Mouse (Mus musculus) natural killer cell, adult 2 months (primary cell): ENCODE results near the gene Srsf5.
"Not testable (repeated sequence)": the region's sequence is repeated elsewhere in the genome, so short reads cannot be mapped to it uniquely, and the experiment has no call there.

Experiments used
- DNase-seq, 2 experiments: peaks; one replicate each; pipeline ENCODE4 v3.0.0; 2022; ENCODE audit warnings: low spot score in 2 of 2

Srsf5 gene

DNA sequence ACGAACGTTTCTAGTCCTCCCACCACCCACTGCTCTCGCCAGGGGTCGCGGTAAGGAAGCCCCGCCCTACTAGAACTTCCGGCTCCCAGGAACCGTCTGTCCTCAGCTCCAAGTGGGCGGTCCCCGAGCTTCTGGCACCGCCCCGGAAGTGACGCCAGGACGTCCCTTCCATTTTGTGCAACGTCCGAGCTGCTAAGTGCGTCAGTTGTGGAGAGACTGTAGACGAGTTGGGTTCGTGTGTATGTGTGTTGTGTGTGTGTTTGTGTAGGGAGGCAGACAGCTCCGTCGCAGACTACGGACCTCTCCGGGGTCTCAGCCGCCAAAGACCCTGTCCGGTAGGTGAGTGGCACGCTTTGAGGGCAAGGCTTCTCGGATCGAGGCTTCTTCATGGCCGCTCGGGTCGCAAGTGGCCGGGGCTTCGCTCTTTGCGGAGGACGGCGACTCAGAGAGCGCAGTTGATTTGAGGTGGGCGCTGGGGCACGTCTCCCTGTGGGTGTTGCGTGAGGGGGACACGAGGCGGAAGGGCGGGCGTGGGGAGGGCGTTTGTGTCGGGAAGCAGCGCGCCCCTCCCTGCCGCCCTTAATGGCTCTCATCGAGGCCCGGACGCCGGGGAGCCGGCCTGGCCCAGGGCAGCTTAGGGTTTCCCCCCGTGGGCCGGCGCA, at the start of gene Srsf5:
Gene Srsf5 (plus strand): TSS at position 171 of the 662 bp plus-strand sequence.
- peak; percentile 98 for DNase-seq

GRCm38 (mm10) chr12:80909631-80910030, 35.7 kb upstream of the Srsf5 start:
- DNase-seq, result no peak

GRCm38 (mm10) chr12:80917764-80918163, 27.5 kb upstream of the Srsf5 start:
- peak; percentile 21 to 53 for DNase-seq

DNA sequence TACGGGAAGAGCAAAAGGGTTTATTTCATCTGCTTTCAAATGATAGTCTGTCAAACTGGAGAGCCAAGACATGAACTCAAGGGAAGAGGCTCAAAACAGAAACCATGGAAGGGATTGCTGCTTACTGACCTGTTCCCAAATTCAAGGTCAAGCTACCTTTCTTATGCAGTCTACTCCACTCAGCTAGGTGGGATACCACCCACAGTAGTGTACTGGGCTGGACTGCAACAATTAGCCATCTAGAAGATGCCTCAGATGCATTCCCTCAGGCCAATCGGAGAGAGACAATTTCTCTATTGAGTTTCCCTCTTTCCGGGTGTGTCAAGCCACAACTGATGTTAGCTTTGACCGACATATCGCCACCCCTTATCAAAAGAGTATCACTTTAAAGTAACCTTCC, 24.0 kb upstream of the Srsf5 start:
- no peak for DNase-seq

GRCm38 (mm10) chr12:80922869-80923268, 22.4 kb upstream of the Srsf5 start:
- no peak for DNase-seq

DNA sequence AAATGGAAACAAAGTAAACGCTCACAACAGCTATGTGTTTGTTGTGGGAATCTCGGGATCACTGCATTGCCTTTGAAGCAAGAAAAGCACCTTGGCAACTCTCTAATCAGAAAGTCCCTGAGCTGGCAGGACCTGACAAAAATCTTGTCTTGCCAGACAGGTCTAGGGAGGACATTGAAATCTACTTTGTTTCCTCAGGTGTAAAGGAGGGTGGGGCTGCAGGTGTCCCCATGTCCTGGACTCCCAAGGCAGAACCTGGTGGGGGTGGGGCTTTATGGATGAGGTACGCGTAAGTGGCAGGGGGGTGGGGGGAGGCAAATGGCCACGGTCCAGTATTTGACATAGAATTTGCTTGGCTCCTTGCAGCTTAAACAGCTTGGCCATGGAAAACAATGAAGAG, 21.7 kb upstream of the Srsf5 start:
- no peak for DNase-seq

GRCm38 (mm10) chr12:80924205-80924604, 21.1 kb upstream of the Srsf5 start:
- DNase-seq, result no peak

GRCm38 (mm10) chr12:80925919-80926318, 19.4 kb upstream of the Srsf5 start:
- DNase-seq, result no peak

- DNase-seq, result no peak
These were observed 18.8 kb upstream of the Srsf5 start for GRCm38 (mm10) chr12:80926550-80926949.

GRCm38 (mm10) chr12:80927518-80927917, 17.8 kb upstream of the Srsf5 start:
- DNase-seq, result no peak

- no peak for DNase-seq
These were observed 16.4 kb upstream of the Srsf5 start for GRCm38 (mm10) chr12:80928881-80929280.

DNA sequence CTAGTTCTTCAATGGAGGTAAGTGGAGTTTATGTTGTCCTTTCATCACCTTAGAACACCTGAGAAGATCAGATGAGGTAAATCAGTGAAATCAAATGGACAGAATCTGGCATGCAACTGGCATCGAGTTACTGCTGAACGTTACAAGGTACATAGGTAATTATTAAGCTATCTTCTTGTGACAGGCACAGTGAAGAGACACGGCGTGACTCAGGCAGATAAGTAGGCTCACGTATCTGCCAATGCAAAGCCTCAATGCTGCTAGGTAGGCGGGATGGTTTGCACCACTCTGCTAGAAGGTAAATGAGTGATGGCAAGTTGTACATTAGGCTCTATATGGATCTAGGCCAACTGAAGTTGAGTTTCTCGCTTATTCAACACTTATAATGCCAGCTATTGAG, 15.2 kb upstream of the Srsf5 start:
- DNase-seq, result no peak

DNA sequence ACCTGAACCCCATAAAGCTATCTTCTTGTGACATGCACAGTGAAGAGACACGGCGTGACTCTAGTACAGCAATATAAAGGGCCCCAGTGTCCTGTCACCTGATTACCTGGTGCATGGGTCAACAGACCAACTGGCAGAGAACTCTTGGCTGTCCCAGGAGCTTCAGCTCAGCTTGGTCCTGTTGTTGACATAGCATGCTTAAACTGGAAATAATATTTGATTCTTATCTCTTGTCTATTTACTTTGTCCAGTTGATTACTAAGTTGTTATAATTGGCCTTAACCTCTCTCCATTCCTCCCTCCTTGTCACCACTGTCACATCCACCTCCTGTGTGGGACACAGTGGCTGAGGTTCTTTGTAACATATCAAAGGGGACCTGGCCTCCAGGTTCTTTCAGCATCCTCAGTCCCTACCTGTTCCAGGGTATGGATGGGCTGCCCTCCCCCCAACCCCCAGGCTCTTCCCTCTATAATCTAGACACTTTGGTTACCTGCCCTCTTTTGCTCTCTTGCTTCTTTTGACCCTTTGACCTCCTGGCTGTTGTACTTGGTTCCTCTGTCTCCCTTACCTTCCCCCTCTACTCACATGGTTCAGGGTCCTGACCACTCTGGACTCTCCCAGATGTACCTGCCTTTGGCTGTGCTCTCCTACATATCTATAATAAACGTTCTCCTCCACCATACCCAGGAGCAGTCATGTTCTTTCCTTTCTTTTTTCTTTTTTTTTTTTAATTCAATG, 13.7 kb upstream of the Srsf5 start:
- DNase-seq, result no peak

- DNase-seq, result no peak
These were observed 12.4 kb upstream of the Srsf5 start for GRCm38 (mm10) chr12:80932865-80933264.

- DNase-seq, result no peak
These were observed 8.6 kb upstream of the Srsf5 start for GRCm38 (mm10) chr12:80936751-80937150.

DNA sequence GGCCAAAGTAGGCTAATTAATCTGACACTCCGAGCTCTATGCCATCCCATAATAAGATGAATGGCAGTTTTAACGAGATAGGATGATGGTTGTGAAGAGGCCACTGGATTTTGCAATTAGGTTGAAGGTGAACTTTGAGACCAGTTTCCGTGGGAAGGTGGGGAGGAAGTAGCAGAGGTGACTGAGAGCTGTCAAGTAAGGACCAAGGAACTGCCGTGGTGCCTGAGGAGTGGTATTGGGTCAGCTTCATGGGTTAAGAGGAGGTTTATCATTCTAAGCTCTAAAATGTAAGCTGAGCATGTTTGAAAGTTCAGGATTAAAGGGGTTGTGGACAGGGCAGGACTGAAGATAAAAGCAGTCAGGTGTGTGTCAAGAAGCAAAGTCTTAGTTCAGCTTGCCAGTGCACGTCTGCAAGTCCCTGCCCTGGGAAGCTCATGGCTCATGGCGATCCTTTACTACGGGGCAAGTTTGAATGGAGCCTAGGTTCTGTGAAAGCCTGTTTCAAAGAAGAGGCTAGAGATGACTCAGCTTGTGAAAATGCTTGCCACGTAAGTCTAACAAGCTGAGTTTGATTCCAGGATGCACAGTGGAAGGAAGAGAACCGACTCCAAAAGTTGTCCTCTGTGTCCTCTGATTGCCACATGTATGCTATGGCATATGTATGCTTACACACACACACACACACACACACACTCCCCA, 7.8 kb upstream of the Srsf5 start:
- DNase-seq, result no peak

GRCm38 (mm10) chr12:80938642-80939041, 6.7 kb upstream of the Srsf5 start:
- DNase-seq, result peak; percentile 56 to 66

DNA sequence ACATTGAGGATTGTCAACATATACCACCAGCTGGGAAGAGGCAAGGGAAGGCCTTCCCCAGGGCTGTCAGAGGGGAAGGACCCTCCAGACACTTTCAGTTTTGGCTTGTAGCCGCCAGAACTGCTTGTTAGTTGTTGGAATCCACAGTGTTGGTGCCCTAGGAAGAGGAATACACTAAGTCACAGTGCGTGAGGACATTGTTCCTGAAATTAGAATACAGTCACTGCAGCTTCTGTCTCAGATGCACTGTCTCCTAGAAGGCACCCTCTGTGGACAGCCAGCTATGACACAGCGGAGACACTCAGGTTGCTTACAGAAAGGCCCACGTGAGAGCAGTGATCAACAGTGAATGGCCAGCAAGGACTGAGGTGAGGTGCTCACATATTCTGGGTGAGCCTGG, 6.1 kb upstream of the Srsf5 start:
- no peak for DNase-seq

DNA sequence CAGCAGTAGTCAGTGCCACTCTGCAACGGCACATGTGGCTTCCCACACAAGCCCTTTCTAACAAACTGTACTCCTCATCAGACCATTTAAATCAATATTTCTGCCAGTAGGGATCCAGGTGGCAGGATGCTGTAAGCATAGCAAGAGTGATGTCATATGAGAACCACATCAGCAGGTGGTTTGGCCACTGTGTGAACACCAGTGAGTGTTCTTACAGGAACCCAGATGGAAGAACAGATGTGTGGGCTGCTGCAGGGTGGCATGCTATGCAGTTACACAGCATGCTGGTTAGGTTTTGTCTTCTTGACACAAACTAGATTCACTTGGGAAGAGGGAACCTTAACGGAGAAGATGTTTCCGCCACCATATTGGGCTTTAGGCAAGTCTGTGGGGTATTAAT, 3.4 kb upstream of the Srsf5 start:
- no peak for DNase-seq

DNA sequence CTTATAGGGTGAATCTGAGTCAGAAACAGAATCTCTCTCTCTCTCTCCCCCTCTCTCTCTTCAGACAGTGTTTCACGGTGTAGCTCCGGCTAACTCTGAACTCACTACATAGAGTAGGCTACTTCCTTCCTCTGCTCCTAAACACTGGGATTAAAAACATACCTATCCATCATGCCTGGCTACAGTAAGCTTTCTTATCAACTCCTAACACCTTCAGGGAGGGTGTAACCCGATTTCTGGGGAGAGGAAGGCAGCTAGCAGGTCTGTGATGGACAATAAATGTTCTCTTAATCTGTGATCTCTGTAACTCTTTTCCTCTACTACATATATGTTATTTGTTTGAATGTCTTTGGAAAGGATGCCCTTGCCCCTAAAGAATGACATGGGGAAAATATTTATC, 1.9 kb upstream of the Srsf5 start:
- no peak for DNase-seq

DNA sequence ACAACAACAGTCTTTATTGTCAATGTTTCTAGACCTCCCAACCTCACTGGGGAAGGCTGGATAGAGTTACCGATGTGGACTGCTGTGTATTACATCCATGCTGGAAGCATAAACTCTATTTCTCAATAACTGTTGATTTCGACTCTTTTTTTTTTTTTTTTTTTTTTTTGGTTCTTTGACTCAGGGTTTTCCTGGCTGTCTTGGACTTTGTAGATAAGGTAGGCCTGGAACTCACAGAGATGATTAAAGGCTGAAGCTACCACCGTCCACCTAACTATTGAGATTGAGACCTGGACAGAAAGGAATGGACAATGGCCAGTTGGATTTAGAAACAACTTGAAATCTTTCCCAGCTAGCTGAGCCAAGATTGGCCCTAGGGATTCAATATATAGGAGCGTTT, 1.1 kb upstream of the Srsf5 start:
- DNase-seq, result no peak

GRCm38 (mm10) chr12:80944963-80945333, 356 bp upstream of the Srsf5 start:
- DNase-seq, result not testable (repeated sequence)

- peak; percentile 95 to 97 for DNase-seq
These were observed 672 bp downstream of the Srsf5 start for GRCm38 (mm10) chr12:80945996-80946355.
